Mouse (Mus musculus) small intestine, adult 2 months (tissue): ENCODE data around the gene Dip2b. TPM values are rescaled to one million over a fixed set of nuclear protein-coding genes. Genes with fewer than 3 reads are reported as not detected.

Experiments
- H3K27ac ChIP-seq: fragments of 200-500 bp; 2 replicates; pipeline ENCODE4 v1.5.1; 2012; ENCODE audit warnings: low read depth, low read length, control low read depth, inconsistent platforms; ENCODE audit not compliant: insufficient read depth
- H3K27me3 ChIP-seq: fragments of 200-500 bp; 2 replicates; pipeline ENCODE4 v1.6.1; 2012; ENCODE audit warnings: mild to moderate bottlenecking, moderate library complexity, low read length, inconsistent platforms; ENCODE audit not compliant: control insufficient read depth, insufficient read depth
- H3K36me3 ChIP-seq: fragments of 200-500 bp; 2 replicates; pipeline ENCODE4 v1.6.1; 2012; ENCODE audit warnings: mild to moderate bottlenecking, low read length, control low read depth, inconsistent platforms; ENCODE audit not compliant: control insufficient read depth, insufficient read depth
- H3K4me1 ChIP-seq: fragments of 200-500 bp; 2 replicates; pipeline ENCODE4 v1.6.1; 2012; ENCODE audit warnings: low read length, inconsistent platforms, mixed read lengths; ENCODE audit not compliant: control insufficient read depth, insufficient read depth, insufficient read length
- H3K4me3 ChIP-seq: fragments of 200-500 bp; 2 replicates; pipeline ENCODE4 v1.5.1; 2012; ENCODE audit warnings: low read depth, mild to moderate bottlenecking, control low read depth, inconsistent platforms, low read length, moderate library complexity
- CTCF ChIP-seq: fragments of 200-500 bp; IDR thresholded peaks from 2 replicates; pipeline ENCODE4 v1.5.1; 2012; ENCODE audit warnings: low read depth, mild to moderate bottlenecking, control low read depth, inconsistent platforms, low read length, moderate library complexity, mixed read lengths; ENCODE audit not compliant: insufficient replicate concordance, insufficient read length; ENCODE audit errors: extremely low read depth
- POLR2A ChIP-seq: fragments of 200-500 bp; IDR thresholded peaks from 2 replicates; pipeline ENCODE4 v1.6.1; 2012; ENCODE audit warnings: low read depth, mild to moderate bottlenecking, control low read depth, inconsistent platforms, low read length, moderate library complexity
- WGBS: fragments of 180-500 bp; shearing (Covaris S2); methylation state at CpG from one replicate; pipeline ENCODE4 v1.1.7; 2018; 5-methylcytosine and 5-hydroxymethylcytosine counted together
- polyA plus RNA-seq: library from polyadenylated mRNA; depleted of rRNA; stranded (reverse); fragments of >200 nt; gene quantifications from 2 replicates; pipeline ENCODE4 v1.2.3, GENCODE M21; 2012

Dip2b gene
- polyA plus RNA-seq, 1 experiment = 5.8 TPM

GRCm38 (mm10) chr15:100227031-100227662 is 188.7 kb downstream of the Dip2b start:
- TF ChIP-seq POLR2A (no peak), CTCF (no peak)
- 1% methylated on average over 17 of the region's 17 CpGs for WGBS
- Histone ChIP-seq H3K4me3 (peak overlapping the region; percentile 97), H3K27ac (peak overlapping the region; percentile 86), H3K27me3 (no peaks in the 10 kb centered on the region), H3K4me1 (peaks cover 10% of the 10 kb centered on the region; the same call in 1 of the 2 replicates), H3K36me3 (no peaks in the 10 kb centered on the region)

- TF ChIP-seq CTCF (no peak), POLR2A (peak; percentile 85)
- peak within 1 kb of the TSS; percentile 95 for H3K27ac ChIP-seq
- peaks cover 11% of the 10 kb centered on the region; the same call in 1 of the 2 replicates for H3K4me1 ChIP-seq
- 0 out of 2 replicates have a peak, but pooled peaks cover under 1% of the 10 kb centered on the region for H3K36me3 ChIP-seq
- H3K4me3 ChIP-seq = peak within 1 kb of the TSS; percentile 97
- H3K27me3 ChIP-seq = no peaks in the 10 kb centered on the region
- under 1% methylated on average over 91 of the region's 133 CpGs for WGBS
These were observed 189.4 kb downstream of the Dip2b start, which contains the start of gene Atf1 for GRCm38 (mm10) chr15:100227663-100228534. Atf1 (plus strand) TSS chr15:100227819.

- Histone ChIP-seq H3K27me3 (no peaks in the 10 kb centered on the region), H3K4me3 (peak overlapping the region; percentile 97), H3K36me3 (peaks cover 7% of the 10 kb centered on the region), H3K27ac (peak overlapping the region; percentile 95), H3K4me1 (peaks cover 11% of the 10 kb centered on the region; the same call in 1 of the 2 replicates)
- TF ChIP-seq CTCF = no peak
- WGBS = 5% methylated on average over 16 of the region's 16 CpGs
These were observed 190.3 kb downstream of the Dip2b start for GRCm38 (mm10) chr15:100228535-100229336.

GRCm38 (mm10) chr15:100230655-100231054 is 192.2 kb downstream of the Dip2b start:
- WGBS = 64% methylated on average over 1 of the region's 1 CpGs
- TF ChIP-seq POLR2A (no peak), CTCF (no peak)
- no peak overlapping the region for H3K27ac ChIP-seq
- H3K27me3 ChIP-seq = no peaks in the 10 kb centered on the region
- H3K4me3 ChIP-seq = no peak overlapping the region
- peaks cover 19% of the 10 kb centered on the region for H3K36me3 ChIP-seq
- H3K4me1 ChIP-seq = peaks cover 11% of the 10 kb centered on the region; the same call in 1 of the 2 replicates

- 42% methylated on average over 14 of the region's 14 CpGs for WGBS
- Histone ChIP-seq H3K4me3 (no peak overlapping the region), H3K36me3 (peaks cover 25% of the 10 kb centered on the region), H3K4me1 (peaks cover 11% of the 10 kb centered on the region; the same call in 1 of the 2 replicates), H3K27ac (peak overlapping the region; percentile 68), H3K27me3 (no peaks in the 10 kb centered on the region)
- TF ChIP-seq CTCF = no peak
- no peak for TF ChIP-seq POLR2A
These were observed 193.4 kb downstream of the Dip2b start for GRCm38 (mm10) chr15:100231616-100232525.

GRCm38 (mm10) chr15:100235208-100235965 is 196.9 kb downstream of the Dip2b start:
- no peak overlapping the region for H3K27ac ChIP-seq
- WGBS = 82% methylated on average over 12 of the region's 12 CpGs
- no peak overlapping the region for H3K4me3 ChIP-seq
- H3K27me3 ChIP-seq = no peaks in the 10 kb centered on the region
- H3K36me3 ChIP-seq = peaks cover 40% of the 10 kb centered on the region
- peaks cover 9% of the 10 kb centered on the region; the same call in 1 of the 2 replicates for H3K4me1 ChIP-seq
- TF ChIP-seq CTCF = no peak
- no peak for TF ChIP-seq POLR2A
